Mouse (Mus musculus): ENCODE data around the gene Mei1. TPM values are rescaled to one million over a fixed set of nuclear protein-coding genes. Genes with fewer than 3 reads are reported as not detected.

Mei1 gene
- polyA plus RNA-seq, 1 experiment: 0.01 TPM

- H3K4me2 ChIP-seq (ENCODE audit: low read depth): no peak overlapping the region
- H3K4me3 ChIP-seq: no peak overlapping the region
- H3K36me3 ChIP-seq (ENCODE audit: control insufficient read depth, insufficient read depth): peaks cover 24% of the 10 kb centered on the region
- no peaks in the 10 kb centered on the region for H3K27me3 ChIP-seq (ENCODE audit: control insufficient read depth, insufficient read depth, insufficient read length)
- peaks cover 50% of the 10 kb centered on the region for H3K79me2 ChIP-seq (ENCODE audit: control insufficient read depth, insufficient read depth)
- H3ac ChIP-seq (ENCODE audit: control insufficient read depth, insufficient read length): no peak overlapping the region
- TF ChIP-seq POLR2A (IDR thresholded peaks at IDR 0.05; ENCODE audit: insufficient read length, low read depth) (no peak), USF1 (IDR thresholded peaks at IDR 0.05; ENCODE audit: low read depth) (no peak), SRF (IDR thresholded peaks at IDR 0.05; ENCODE audit: control insufficient read depth, insufficient read length, low read depth) (no peak), E2F4 (IDR thresholded peaks at IDR 0.05; ENCODE audit: insufficient read depth) (no peak), REST (IDR thresholded peaks at IDR 0.05; ENCODE audit: insufficient read depth, insufficient read length) (no peak), TCF3 (IDR thresholded peaks at IDR 0.05; ENCODE audit: insufficient read length, low read depth) (no peak), POLR2AphosphoS2 (IDR thresholded peaks at IDR 0.05; ENCODE audit: insufficient read length, low read depth) (no peak), MYOG (IDR thresholded peaks at IDR 0.05; ENCODE audit: control insufficient read depth in 1 of 3, insufficient read depth in 1 of 3, insufficient read length in 2 of 3, low read depth in 2 of 3) (no peak), MAX (IDR thresholded peaks at IDR 0.05; ENCODE audit: low read depth) (no peak), CEBPB (IDR thresholded peaks at IDR 0.05; ENCODE audit: insufficient read depth, poor library complexity, severe bottlenecking) (no peak), TCF12 (IDR thresholded peaks at IDR 0.05; ENCODE audit: insufficient read depth, poor library complexity, severe bottlenecking) (no peak), MYOD1 (IDR thresholded peaks at IDR 0.05; ENCODE audit: control insufficient read depth in 1 of 3, insufficient read length in 2 of 3, low read depth in 2 of 3) (no peak)
These were observed 25.5 kb upstream of the Mei1 start for GRCm38 (mm10) chr15:82044166-82044784.

GRCm38 (mm10) chr15:82046246-82046891 lies 23.4 kb upstream of the Mei1 start:
- peak overlapping the region; percentile 84 for H3K4me3 ChIP-seq
- H3K27me3 ChIP-seq (ENCODE audit: control insufficient read depth, insufficient read depth, insufficient read length): no peaks in the 10 kb centered on the region
- peaks cover 50% of the 10 kb centered on the region for H3K79me2 ChIP-seq (ENCODE audit: control insufficient read depth, insufficient read depth)
- peak overlapping the region; percentile 94 for H3ac ChIP-seq (ENCODE audit: control insufficient read depth, insufficient read length)
- peaks cover 14% of the 10 kb centered on the region for H3K36me3 ChIP-seq (ENCODE audit: control insufficient read depth, insufficient read depth)
- peak overlapping the region; percentile 93 for H3K4me2 ChIP-seq (ENCODE audit: low read depth)
- TF ChIP-seq E2F4 (IDR thresholded peaks at IDR 0.05; ENCODE audit: insufficient read depth): no peak
- TF ChIP-seq MYOD1 (IDR thresholded peaks at IDR 0.05; ENCODE audit: control insufficient read depth in 1 of 3, insufficient read length in 2 of 3, low read depth in 2 of 3): no peak
- TF ChIP-seq SRF (IDR thresholded peaks at IDR 0.05; ENCODE audit: control insufficient read depth, insufficient read length, low read depth): no peak
- TF ChIP-seq CEBPB (IDR thresholded peaks at IDR 0.05; ENCODE audit: insufficient read depth, poor library complexity, severe bottlenecking): no peak

GRCm38 (mm10) chr15:82047080-82047883 lies 22.5 kb upstream of the Mei1 start, which contains the start of gene Snu13:
Snu13 (minus strand) TSS chr15:82047598.
- Histone ChIP-seq H3K36me3 (ENCODE audit: control insufficient read depth, insufficient read depth) (peaks cover 13% of the 10 kb centered on the region), H3K4me3 (peak within 1 kb of the TSS; percentile 84), H3K4me2 (ENCODE audit: low read depth) (peak within 1 kb of the TSS; percentile 93), H3K79me2 (ENCODE audit: control insufficient read depth, insufficient read depth) (peaks cover 49% of the 10 kb centered on the region), H3ac (ENCODE audit: control insufficient read depth, insufficient read length) (peak within 1 kb of the TSS; percentile 94), H3K27me3 (ENCODE audit: control insufficient read depth, insufficient read depth, insufficient read length) (no peaks in the 10 kb centered on the region)
- TF ChIP-seq TCF12 (IDR thresholded peaks at IDR 0.05; ENCODE audit: insufficient read depth, poor library complexity, severe bottlenecking): no peak
- no peak for TF ChIP-seq CEBPB (IDR thresholded peaks at IDR 0.05; ENCODE audit: insufficient read depth, poor library complexity, severe bottlenecking)
- no peak for TF ChIP-seq TCF3 (IDR thresholded peaks at IDR 0.05; ENCODE audit: insufficient read length, low read depth)
- peak; percentile 87 for TF ChIP-seq POLR2A (IDR thresholded peaks at IDR 0.05; ENCODE audit: insufficient read length, low read depth)
- no peak for TF ChIP-seq REST (IDR thresholded peaks at IDR 0.05; ENCODE audit: insufficient read depth, insufficient read length)
- no peak for TF ChIP-seq MYOG (IDR thresholded peaks at IDR 0.05; ENCODE audit: control insufficient read depth in 1 of 3, insufficient read depth in 1 of 3, insufficient read length in 2 of 3, low read depth in 2 of 3)
- peak; percentile 78 for TF ChIP-seq E2F4 (IDR thresholded peaks at IDR 0.05; ENCODE audit: insufficient read depth)
- peak; percentile 84 for TF ChIP-seq POLR2AphosphoS2 (IDR thresholded peaks at IDR 0.05; ENCODE audit: insufficient read length, low read depth)
- TF ChIP-seq MAX (IDR thresholded peaks at IDR 0.05; ENCODE audit: low read depth): no peak
- TF ChIP-seq MYOD1 (IDR thresholded peaks at IDR 0.05; ENCODE audit: control insufficient read depth in 1 of 3, insufficient read length in 2 of 3, low read depth in 2 of 3): no peak
- TF ChIP-seq USF1 (IDR thresholded peaks at IDR 0.05; ENCODE audit: low read depth): peak; percentile 15
- TF ChIP-seq SRF (IDR thresholded peaks at IDR 0.05; ENCODE audit: control insufficient read depth, insufficient read length, low read depth): no peak

- TF ChIP-seq TCF12 (IDR thresholded peaks at IDR 0.05; ENCODE audit: insufficient read depth, poor library complexity, severe bottlenecking) (no peak), SRF (IDR thresholded peaks at IDR 0.05; ENCODE audit: control insufficient read depth, insufficient read length, low read depth) (no peak), E2F4 (IDR thresholded peaks at IDR 0.05; ENCODE audit: insufficient read depth) (no peak), USF1 (IDR thresholded peaks at IDR 0.05; ENCODE audit: low read depth) (peak; percentile 84), REST (IDR thresholded peaks at IDR 0.05; ENCODE audit: insufficient read depth, insufficient read length) (no peak), MYOD1 (IDR thresholded peaks at IDR 0.05; ENCODE audit: control insufficient read depth in 1 of 3, insufficient read length in 2 of 3, low read depth in 2 of 3) (no peak)
- H3K36me3 ChIP-seq (ENCODE audit: control insufficient read depth, insufficient read depth): no peaks in the 10 kb centered on the region
These were observed 17.3 kb upstream of the Mei1 start for GRCm38 (mm10) chr15:82052544-82052943.

More at GRCm38 (mm10) chr15:82052544-82052943, 17.3 kb upstream of the Mei1 start:
- Histone ChIP-seq H3K4me3 (no peak overlapping the region), H3K79me2 (ENCODE audit: control insufficient read depth, insufficient read depth) (no peaks in the 10 kb centered on the region), H3ac (ENCODE audit: control insufficient read depth, insufficient read length) (no peak overlapping the region), H3K4me2 (ENCODE audit: low read depth) (no peak overlapping the region), H3K27me3 (ENCODE audit: control insufficient read depth, insufficient read depth, insufficient read length) (peaks cover 5% of the 10 kb centered on the region)

Measured in myocyte (in vitro differentiated cells).